Mouse (Mus musculus) limb, embryonic 11.5 days (tissue): ENCODE data around the gene Mgarp. TPM values are rescaled to one million over a fixed set of nuclear protein-coding genes. Genes with fewer than 3 reads are reported as not detected.
"Not testable (repeated sequence)": the region's sequence is repeated elsewhere in the genome, so short reads cannot be mapped to it uniquely, and the experiment has no call there.

Experiments used
- ATAC-seq: fragments of 200-750 bp; cut with Nextera tagmentation; 2 replicates; pipeline ENCODE4 v1.8.0; 2017; ENCODE audit warnings: low read depth; ENCODE audit not compliant: insufficient number of reproducible peaks, low FRiP score, low TSS enrichment
- DNase-seq: peaks from one replicate; pipeline ENCODE4 v3.0.0-alpha.2; 2015; ENCODE audit warnings: low spot score
- H3K27ac ChIP-seq: fragments of 300-500 bp; sonication (generic); replicated peaks from 2 replicates; pipeline ENCODE4 v1.5.1; 2014; ENCODE audit warnings: low read depth, mild to moderate bottlenecking, low read length
- H3K27me3 ChIP-seq: fragments of 300-500 bp; sonication (generic); 2 replicates; pipeline ENCODE4 v1.6.1; 2014; ENCODE audit warnings: mild to moderate bottlenecking, low read length, mixed read lengths; ENCODE audit not compliant: control insufficient read depth, insufficient read depth
- H3K36me3 ChIP-seq: fragments of 300-500 bp; sonication (generic); 2 replicates; pipeline ENCODE4 v1.6.1; 2014; ENCODE audit warnings: mild to moderate bottlenecking, low read length, moderate library complexity, mixed read lengths; ENCODE audit not compliant: control insufficient read depth, insufficient read depth
- H3K4me1 ChIP-seq: fragments of 300-500 bp; sonication (generic); 2 replicates; pipeline ENCODE4 v1.6.1; 2014; ENCODE audit warnings: low read length, mixed read lengths; ENCODE audit not compliant: control insufficient read depth, insufficient read depth
- H3K4me2 ChIP-seq: fragments of 300-500 bp; sonication (generic); 2 replicates; pipeline ENCODE4 v1.6.1; 2014; ENCODE audit warnings: low read depth, mild to moderate bottlenecking, moderate library complexity; ENCODE audit not compliant: severe bottlenecking
- H3K4me3 ChIP-seq: fragments of 300-500 bp; sonication (generic); 2 replicates; pipeline ENCODE4 v1.5.1; 2014; ENCODE audit warnings: low read depth, low read length
- H3K9ac ChIP-seq: fragments of 300-500 bp; sonication (generic); 2 replicates; pipeline ENCODE4 v1.6.1; 2014; ENCODE audit warnings: mild to moderate bottlenecking, low read length
- H3K9me3 ChIP-seq: fragments of 300-500 bp; sonication (generic); 2 replicates; pipeline ENCODE4 v1.6.1; 2016; ENCODE audit warnings: low read length; ENCODE audit not compliant: control insufficient read depth
- whole genome bisulfite sequencing: fragments of 180-500 bp; shearing (Covaris S2); extraction: QIAGEN DNeasy Blood & Tissue Kit; methylation state at CpG from one replicate; pipeline ENCODE4 v1.1.7; 2014; 5-methylcytosine and 5-hydroxymethylcytosine counted together
- polyA plus RNA-seq: library from polyadenylated mRNA; unstranded; fragments of >200 nt; fragmentation: Nextera tagmentation; extraction: Ambion mirVana; gene quantifications from 2 replicates; pipeline ENCODE4 v1.2.1, GENCODE M21; 2014

Gene Mgarp
- polyA plus RNA-seq, 1 experiment from 2014 or later: 5.0 TPM

GRCm38 (mm10) chr3:51393651-51394050 is 2.9 kb downstream of the Mgarp start:
- Histone ChIP-seq H3K9me3 (no peaks in the 10 kb centered on the region), H3K9ac (no peak overlapping the region), H3K36me3 (no peaks in the 10 kb centered on the region), H3K27me3 (peaks cover 13% of the 10 kb centered on the region), H3K4me2 (no peak overlapping the region), H3K27ac (no peak overlapping the region), H3K4me1 (no peaks in the 10 kb centered on the region), H3K4me3 (no peak overlapping the region)
- ATAC-seq (no peak), DNase-seq (no peak)
- 87% methylated on average over 2 of the region's 2 CpGs for WGBS

- not testable (repeated sequence) for H3K4me2 ChIP-seq, H3K4me1 ChIP-seq, H3K27ac ChIP-seq, H3K9me3 ChIP-seq, H3K4me3 ChIP-seq, H3K36me3 ChIP-seq, ATAC-seq, H3K9ac ChIP-seq, DNase-seq
- H3K27me3 ChIP-seq: peaks cover 14% of the 10 kb centered on the region
- 93% methylated on average over 3 of the region's 3 CpGs for WGBS
These were observed 3.5 kb downstream of the Mgarp start for GRCm38 (mm10) chr3:51393018-51393417.

- DNase-seq: no peak
- H3K4me2 ChIP-seq: no peak overlapping the region
- no peak overlapping the region for H3K4me3 ChIP-seq
- no peaks in the 10 kb centered on the region for H3K36me3 ChIP-seq
- no peaks in the 10 kb centered on the region for H3K4me1 ChIP-seq
- WGBS: 90% methylated on average over 5 of the region's 5 CpGs
- no peak overlapping the region for H3K27ac ChIP-seq
- no peak for ATAC-seq
- no peaks in the 10 kb centered on the region for H3K9me3 ChIP-seq
- no peak overlapping the region for H3K9ac ChIP-seq
- peaks cover 9% of the 10 kb centered on the region; the same call in 1 of the 2 replicates for H3K27me3 ChIP-seq
These were observed 4.9 kb downstream of the Mgarp start for GRCm38 (mm10) chr3:51391591-51391990.

GRCm38 (mm10) chr3:51391095-51391494 is 5.4 kb downstream of the Mgarp start:
- Histone ChIP-seq H3K4me1 (no peaks in the 10 kb centered on the region), H3K27ac (no peak overlapping the region), H3K27me3 (peaks cover 7% of the 10 kb centered on the region; the same call in 1 of the 2 replicates), H3K4me3 (no peak overlapping the region), H3K4me2 (no peak overlapping the region), H3K36me3 (no peaks in the 10 kb centered on the region), H3K9ac (no peak overlapping the region), H3K9me3 (no peaks in the 10 kb centered on the region)
- WGBS: 90% methylated on average over 5 of the region's 5 CpGs
- DNase-seq: no peak
- ATAC-seq: no peak

GRCm38 (mm10) chr3:51388904-51389303 is 7.6 kb downstream of the Mgarp start:
- no peak overlapping the region for H3K4me3 ChIP-seq
- H3K27me3 ChIP-seq: 0 out of 2 replicates have a peak, but pooled peaks cover 3% of the 10 kb centered on the region
- H3K4me1 ChIP-seq: no peaks in the 10 kb centered on the region
- no peaks in the 10 kb centered on the region for H3K9me3 ChIP-seq
- H3K4me2 ChIP-seq: peak overlapping the region; percentile 30
- WGBS: 4% methylated on average over 13 of the region's 13 CpGs
- H3K27ac ChIP-seq: no peak overlapping the region
- DNase-seq: peak; percentile 32
- no peak for ATAC-seq
- peak overlapping the region; percentile 41 for H3K9ac ChIP-seq
- no peaks in the 10 kb centered on the region for H3K36me3 ChIP-seq

- Histone ChIP-seq H3K27me3 (0 out of 2 replicates have a peak, but pooled peaks cover 3% of the 10 kb centered on the region), H3K4me1 (no peaks in the 10 kb centered on the region), H3K27ac (no peak overlapping the region), H3K9ac (no peak overlapping the region), H3K4me2 (no peak overlapping the region), H3K9me3 (no peaks in the 10 kb centered on the region), H3K36me3 (no peaks in the 10 kb centered on the region), H3K4me3 (no peak overlapping the region)
- WGBS: 66% methylated on average over 8 of the region's 8 CpGs
- ATAC-seq (no peak), DNase-seq (no peak)
These were observed 8.6 kb downstream of the Mgarp start for GRCm38 (mm10) chr3:51387868-51388381.

- 0 out of 2 replicates have a peak, but pooled peaks cover 3% of the 10 kb centered on the region for H3K27me3 ChIP-seq
- no peaks in the 10 kb centered on the region for H3K4me1 ChIP-seq
- DNase-seq (no peak), ATAC-seq (no peak)
- H3K27ac ChIP-seq: no peak overlapping the region
- H3K9ac ChIP-seq: no peak overlapping the region
- no peaks in the 10 kb centered on the region for H3K9me3 ChIP-seq
- no peak overlapping the region for H3K4me3 ChIP-seq
- no peak overlapping the region for H3K4me2 ChIP-seq
- no peaks in the 10 kb centered on the region for H3K36me3 ChIP-seq
- WGBS: 89% methylated on average over 3 of the region's 3 CpGs
These were observed 9.4 kb downstream of the Mgarp start for GRCm38 (mm10) chr3:51387134-51387451.

- Histone ChIP-seq H3K9ac (no peak overlapping the region), H3K4me2 (no peak overlapping the region), H3K27ac (no peak overlapping the region), H3K36me3 (no peaks in the 10 kb centered on the region), H3K4me3 (no peak overlapping the region), H3K27me3 (0 out of 2 replicates have a peak, but pooled peaks cover 3% of the 10 kb centered on the region), H3K9me3 (no peaks in the 10 kb centered on the region), H3K4me1 (no peaks in the 10 kb centered on the region)
- ATAC-seq (no peak), DNase-seq (no peak)
- WGBS: 51% methylated on average over 12 of the region's 12 CpGs
These were observed 10.0 kb downstream of the Mgarp start for GRCm38 (mm10) chr3:51386441-51387133.
